Mouse (Mus musculus) right cerebral cortex, adult 18-20 months (tissue): ENCODE data around the gene Rnf31.
A peak's percentile ranks its signal among the peaks of the same experiment; 100 is the strongest.

Source experiments
- DNase-seq: peaks from one replicate; pipeline ENCODE4 v3.0.0; 2022; ENCODE audit warnings: mixed read lengths

Gene Rnf31

DNA sequence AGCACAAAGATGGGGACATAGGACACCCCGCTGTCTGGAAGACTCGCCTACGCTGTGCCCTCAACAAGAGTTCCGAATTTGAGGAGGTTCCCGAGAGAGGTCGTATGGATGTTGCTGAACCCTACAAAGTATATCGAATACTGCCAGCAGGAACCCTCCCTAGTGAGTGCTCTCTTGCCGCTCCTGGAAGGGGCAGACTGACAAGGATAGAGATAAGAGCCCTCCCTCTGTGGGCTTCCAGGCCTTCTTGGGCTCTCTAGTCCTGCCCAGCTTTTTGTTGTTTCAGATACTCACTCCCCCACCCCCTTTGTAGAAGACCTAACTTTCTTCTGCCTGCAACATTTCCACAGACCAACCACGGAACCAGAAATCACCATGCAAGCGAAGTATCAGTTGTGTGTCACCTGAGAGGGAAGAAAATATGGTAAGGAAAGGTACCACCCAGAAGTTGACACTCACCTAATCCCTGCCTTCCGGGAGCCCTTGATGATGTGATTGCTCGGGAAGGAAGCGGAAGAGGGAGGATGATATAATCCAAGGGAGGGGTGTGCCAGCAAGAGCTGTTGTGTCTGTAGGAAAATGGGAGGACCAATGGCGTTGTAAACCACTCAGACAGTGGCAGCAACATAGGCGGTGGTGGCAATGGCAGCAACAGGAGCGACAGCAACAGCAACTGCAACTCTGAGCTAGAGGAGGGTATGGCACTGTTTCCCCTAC, 14.4 kb downstream of the Rnf31 start:
- DNase-seq = no peak

DNA sequence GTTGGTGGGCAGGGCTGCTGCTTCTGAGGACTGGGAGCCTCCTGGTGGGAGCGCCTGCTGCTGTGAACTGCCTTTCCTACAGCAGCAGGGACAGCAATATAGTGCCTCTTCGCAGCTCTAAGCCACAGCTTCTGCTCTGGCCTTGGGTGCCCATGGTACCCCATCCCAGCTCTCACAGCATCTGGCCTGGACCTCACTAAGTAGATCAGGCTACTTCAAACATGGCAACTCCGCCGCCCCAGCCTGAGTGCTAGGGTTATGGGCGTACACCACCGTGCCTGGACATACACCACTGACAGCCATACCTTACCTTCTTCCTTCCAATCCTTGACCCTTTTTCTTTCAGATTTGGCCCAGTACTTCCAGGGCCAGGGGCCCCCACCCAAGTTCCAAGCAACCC, 16.8 kb downstream of the Rnf31 start:
- DNase-seq = no peak

DNA sequence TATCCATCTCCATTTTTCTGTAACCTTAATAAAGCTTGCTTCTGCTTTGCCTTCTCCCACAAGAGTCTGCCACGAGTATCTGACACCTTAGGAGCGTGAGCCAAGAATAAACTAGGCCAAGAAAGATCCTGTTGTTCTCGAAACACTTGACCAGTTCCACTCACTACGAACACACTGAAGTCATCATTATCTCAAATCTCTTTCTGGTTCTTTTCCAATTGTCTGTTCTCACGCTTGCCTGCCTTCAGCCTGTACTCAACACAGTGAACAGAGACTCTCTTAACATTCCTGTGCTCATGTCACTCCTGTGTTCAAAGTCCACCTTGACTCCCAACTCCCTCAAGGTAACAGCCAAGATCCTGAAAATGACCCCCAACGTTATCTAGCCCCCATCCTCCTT, 21.8 kb downstream of the Rnf31 start:
- DNase-seq = no peak

DNA sequence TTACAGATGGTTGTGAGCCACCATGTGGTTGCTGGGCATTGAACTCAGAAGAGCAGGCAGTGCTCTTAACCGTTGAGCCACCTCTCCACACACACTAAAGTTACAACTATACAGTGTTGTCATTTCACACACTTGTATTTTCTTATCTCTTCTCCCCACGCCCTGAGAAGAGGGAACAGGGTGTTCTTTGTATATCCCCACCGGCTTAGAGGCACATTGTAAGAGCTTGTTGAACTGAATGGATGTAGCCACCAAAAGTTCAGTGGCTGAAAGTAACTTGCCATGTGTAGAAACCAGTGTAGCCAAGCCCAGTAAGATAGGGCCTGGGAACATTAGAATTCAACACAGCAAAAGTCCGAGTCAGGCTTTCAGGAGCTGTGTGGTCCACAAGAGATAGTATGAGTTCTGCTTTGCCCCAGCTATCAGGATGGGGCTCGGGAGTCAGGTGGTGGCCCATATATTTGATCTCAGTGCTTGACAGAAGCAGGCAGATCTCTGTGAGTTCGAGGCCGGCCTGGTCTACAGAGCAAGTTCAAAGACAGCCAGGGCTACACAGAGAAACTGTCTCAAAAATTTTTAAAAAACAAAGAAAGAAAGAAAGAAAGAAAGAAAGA, 23.2 kb downstream of the Rnf31 start:
- DNase-seq = no peak

DNA sequence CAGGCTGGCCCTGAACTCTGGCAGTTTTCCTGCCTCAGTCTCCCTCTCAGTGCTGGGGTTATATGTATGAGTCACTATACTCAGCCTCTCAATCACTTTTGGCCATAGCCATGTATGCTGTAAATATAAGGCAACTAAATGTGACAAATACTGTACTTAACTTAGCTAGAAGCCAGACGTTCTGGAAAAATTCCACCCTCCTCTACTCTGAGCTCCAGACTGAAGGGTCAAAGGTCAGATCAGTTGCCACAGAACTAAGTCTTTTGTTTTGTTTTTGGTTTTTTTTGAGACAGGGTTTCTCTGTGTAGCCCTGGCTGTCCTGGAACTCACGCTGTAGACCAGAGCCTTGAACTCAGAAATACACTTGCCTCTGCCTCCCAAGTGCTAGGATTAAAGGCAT, 24.4 kb downstream of the Rnf31 start:
- DNase-seq = no peak

DNA sequence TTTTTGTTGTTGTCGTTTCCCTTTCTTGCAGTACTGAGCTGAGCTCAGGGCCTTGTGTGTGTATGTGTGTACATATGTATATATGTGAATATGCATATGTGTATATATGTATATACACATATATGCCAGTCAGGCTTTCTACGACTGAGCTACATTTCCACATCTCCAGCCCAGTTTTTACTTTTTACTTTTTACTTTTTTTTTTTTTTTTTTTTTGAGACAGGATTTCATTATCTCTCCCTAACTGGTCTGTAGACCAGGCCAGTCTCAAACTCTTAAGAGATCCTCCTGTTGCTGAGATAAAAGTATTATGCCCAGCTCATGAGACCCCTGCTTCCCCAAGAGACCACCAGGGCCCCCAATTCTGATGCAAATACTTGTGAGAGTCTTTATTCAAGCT, 25.3 kb downstream of the Rnf31 start:
- no peak for DNase-seq

DNA sequence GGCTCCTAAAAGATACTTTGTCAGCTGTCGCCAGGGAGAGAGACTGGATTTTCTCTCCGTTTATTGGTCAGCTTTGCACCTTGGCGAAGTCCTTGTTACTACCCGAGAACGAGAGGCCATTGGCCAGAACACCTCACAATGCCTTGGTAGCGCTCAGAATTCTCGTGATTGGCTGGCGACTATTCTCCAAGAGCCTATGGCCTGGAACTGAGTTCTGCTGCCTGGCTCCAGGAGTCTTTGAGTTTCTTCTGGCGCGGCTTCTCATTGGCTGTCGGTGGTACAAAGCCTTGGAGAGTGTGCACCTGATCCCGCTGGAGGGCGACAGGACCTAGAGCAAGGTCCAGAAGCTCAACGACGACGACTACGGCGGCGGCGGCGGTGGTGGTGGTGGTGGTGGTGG, 26.3 kb downstream of the Rnf31 start, which contains the start of gene Rec8:
Gene Rec8 (plus strand): TSS at position 216 of the 400 bp plus-strand sequence.
- DNase-seq = no peak

DNA sequence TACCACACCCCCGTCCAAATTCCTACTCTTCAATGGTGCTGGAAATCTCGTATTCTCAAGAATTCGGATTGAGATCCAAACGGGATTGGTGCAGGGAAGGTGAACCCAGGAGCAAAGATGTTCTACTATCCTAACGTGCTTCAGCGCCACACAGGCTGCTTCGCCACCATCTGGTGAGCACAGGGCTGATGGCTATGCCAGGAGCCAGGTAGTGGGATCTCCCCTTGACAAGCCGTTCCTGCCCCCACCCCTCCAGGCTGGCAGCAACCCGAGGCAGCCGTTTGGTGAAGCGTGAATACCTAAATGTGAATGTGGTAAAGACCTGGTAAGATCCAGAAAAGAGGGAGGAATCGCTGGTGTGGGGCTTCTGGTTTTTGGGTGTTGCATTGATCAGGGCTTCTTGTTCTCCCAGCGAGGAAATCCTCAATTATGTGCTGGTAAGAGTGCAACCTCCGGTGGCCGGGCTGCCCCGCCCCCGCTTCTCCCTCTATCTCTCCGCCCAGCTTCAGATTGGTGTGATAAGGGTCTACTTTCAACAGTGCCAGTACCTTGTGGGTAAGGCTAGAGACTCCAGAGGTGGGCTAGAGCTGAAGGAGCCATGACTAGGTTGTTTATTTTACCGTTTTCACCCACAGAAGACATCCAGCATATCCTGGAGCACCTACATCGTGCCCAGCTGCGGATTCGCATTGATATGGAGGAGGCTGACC, 27.1 kb downstream of the Rnf31 start:
- DNase-seq = no peak

DNA sequence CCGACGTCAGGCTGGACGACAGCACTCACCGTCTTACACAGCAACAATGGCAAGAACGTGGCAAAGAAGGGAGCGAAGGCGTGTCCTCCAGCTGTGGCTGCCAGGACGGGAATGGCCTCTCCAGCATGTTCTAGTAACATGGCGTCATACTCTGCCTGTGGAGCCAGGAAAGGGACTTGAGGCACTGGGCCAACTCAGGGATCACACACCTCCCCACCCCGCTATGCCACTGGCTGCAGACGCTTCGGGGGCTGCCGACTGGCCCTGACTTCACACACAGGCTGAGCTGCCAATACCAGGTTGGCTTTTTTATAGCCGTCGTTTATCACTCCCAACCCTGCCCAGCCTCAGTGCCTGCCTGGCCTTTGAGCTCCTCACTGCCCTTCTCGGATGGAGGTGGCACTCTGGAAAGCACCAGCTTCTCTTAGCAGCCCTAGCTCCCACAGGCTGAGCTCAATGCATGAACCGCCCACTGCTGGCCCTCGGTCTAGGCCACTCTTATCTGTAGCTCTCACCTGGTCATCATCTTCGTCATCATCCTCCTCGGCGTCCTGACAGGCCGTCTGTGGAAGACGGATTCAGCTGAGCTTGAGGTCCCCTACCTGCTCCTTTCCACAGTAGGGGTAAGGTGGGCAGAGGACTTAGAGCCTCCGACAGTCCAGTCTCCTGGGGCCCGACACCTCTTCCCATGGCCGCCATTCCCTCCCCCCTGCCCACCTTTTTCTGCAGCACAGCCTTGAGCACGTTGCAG, 36.7 kb downstream of the Rnf31 start:
- no peak for DNase-seq

DNA sequence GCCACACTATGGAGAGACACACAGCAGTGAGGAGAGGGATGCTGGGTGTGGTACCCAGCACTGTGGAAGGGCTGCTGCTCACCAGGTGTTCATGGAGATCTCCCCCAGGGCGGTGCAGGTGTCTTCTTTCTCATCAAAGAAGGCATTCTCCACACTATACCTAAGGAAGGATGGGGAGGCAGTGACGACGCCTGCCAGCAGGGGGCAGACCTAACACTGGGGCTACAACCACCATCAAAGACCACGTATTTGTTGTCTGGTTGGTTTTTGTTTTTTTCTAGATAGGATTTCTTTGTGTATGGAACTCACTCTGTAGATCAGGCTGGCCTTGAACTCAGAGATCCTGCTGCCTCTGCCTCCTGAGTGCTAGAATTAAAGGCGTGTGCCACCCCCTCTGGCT, 37.8 kb downstream of the Rnf31 start:
- no peak for DNase-seq

DNA sequence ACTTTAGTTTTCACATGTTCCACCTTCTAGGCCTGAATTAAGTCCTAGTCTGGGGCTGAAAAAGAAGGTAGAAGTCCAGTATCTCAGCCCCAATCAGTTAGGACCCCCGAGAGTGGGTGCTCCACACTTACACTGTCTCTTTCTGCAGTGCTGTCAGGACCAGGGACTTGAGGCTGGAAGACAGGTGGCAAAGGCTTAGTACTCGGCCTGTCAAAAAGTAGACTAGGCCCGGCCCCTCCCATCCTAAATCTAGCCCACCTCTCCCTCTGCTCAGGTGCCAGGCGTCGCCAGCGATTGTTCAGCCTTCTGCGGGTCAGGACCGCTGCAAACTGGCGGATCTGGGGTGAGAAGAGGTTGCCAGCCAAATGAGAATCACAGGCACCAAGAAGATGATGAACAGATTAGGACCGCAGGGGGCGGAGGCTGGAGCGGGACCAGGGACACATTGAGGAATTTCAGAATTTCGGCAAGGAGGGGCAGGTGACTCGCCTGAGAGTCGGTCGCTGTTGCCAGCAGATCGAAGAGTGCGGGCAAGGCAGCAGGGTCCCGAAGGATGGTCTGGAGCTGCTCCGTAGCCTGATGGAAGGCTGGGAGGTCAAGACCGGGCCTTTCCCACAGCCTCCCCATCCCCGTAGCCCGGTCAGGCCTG, 43.5 kb downstream of the Rnf31 start:
- DNase-seq = peak; percentile 25

DNA sequence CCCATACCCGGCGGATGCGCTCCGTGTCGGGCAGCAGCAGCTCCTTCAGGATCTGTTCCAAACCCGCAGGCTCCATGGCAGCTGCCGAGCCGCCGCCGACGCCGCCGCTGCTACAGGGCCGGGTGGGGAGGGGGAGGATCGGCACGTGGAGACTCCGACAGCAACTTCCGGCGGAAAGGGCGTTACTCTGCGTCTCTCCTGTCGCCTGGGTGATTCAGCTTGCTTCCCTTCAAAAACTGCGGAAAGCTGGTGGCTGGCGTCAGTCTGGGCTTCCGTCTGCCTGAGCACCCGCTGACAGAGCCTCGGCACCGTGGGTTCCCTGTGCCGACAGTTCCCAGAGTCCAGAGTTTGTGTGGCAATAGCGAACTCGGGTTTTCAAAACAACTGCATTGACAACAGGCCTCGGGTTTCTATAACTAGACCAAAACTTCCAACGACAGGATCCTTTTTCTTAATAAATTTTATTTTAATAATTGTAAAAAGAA, 44.1 kb downstream of the Rnf31 start, which contains the start of gene Ipo4:
Gene Ipo4 (minus strand): TSS at position 435 of the 485 bp plus-strand sequence.
- peak; percentile 91 for DNase-seq

DNA sequence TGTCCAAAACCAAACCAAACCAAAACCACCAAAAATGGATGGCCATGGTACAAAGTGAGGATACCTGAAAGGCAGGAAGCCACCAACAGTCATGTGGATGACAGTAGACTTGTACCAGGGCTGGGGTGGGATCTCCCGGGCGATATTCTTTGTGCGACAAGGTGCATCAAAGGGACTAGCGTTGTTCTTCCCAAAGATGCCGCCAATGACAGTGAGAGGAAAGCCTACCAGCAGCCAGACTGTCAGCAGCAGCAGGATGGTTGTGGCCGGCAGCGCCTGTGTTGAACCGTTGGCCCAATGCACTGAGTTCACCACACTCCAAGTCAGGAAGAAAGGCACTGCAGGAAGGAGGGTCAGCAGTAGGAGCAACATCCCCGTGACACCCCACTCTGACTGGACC, 46.3 kb downstream of the Rnf31 start, which contains the start of gene Gm49378:
Gene Gm49378 (minus strand): TSS at position 101 of the 400 bp plus-strand sequence.
- no peak for DNase-seq

DNA sequence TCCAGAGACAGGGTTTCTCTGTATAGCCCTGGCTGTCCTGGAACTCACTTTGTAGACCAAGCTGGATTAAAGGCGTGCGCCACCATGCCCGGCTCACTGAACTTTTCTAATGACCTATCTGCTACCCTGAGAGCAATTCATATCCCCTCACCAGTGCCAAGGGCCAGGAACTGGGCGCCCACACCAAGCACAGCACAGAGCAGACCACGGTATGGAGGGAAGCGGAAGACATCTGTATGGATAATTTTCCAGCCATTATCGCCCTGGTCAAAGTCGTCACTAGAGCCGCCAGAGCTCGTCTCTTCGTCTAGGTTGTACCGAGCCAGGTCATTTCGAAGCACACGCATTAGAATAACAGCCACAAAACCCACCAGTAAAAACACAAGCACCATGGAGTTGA, 49.3 kb downstream of the Rnf31 start:
- no peak for DNase-seq

DNA sequence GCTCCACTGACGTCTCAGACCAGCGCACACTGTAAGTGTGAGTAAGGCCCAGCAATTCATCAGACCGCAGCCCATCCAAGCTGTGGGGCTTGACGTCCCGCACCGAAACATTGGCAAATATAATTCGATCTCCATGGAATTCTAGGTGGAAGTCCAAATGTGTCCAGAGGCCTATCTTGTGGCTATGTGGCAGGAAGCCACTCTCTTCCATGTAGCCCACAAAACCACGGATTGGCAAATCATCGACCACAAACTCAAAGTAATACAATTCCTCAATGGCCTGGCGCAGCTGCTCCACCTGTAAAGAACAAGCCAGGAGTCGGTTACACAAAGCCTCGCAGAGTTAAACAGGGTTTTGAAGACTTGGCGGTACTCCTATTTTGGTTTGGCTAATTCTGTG, 49.8 kb downstream of the Rnf31 start:
- no peak for DNase-seq

DNA sequence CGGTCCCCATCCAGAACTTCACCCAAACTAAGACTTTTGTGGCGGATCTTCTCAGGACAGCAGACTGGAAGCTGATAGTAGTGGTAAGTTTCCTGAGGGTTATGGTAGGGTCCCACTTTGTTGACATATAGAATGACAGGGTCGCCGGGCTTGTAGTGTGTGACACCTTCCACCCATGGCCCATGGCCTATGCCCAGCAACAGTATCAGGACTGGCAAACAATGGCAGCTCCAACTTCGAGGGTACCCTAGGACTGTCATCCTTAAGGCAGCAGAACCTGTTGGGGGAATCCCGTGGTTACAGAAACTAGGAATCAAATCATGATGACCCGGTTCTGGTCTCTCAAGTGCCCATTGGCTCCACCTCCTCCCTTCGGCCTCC, 51.2 kb downstream of the Rnf31 start:
- DNase-seq = no peak

DNA sequence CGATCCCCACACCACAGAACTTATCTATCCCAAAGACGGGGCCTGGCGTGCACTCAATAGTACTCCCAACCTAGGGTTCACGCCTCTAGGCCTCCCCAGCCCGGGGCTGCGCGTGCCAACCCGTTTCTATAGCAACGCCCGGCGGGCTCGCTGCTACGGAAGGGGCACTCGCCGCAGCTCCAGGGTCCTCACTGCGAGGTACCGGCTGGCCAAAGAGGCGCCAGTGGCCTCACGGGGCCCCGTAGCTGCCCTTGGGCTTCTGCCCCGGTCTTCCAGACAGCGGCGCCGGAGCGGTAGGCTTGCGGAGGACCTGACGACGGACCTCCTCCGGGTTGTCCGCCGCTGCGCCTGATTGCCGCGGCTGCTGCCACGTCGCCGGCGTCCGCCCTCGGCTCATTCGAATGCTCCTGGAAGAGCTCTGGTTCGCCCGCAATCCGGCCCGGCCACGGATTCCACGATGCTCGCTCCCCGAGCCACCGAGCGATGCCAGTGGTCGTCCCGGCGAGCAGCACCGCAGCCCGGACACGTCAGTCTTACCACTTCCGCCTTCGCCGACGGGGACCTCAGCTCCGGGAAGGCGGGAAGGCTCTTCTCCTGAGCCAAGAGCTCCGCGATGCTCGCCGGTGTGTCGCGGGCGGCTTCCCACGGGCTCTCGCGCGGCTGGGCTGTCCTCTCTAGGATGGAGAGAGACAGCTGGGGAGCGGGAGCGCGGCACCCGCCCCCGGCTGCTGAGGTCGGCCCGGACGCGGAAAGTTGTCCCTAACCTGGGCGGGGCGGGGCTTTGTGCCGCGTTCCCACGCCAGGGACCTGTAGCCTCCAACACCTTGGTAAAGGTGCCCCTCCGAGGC, 51.8 kb downstream of the Rnf31 start, which contains the start of gene Tm9sf1:
Gene Tm9sf1 (minus strand): TSS at position 747 of the 848 bp plus-strand sequence.
- DNase-seq = peak; percentile 86

DNA sequence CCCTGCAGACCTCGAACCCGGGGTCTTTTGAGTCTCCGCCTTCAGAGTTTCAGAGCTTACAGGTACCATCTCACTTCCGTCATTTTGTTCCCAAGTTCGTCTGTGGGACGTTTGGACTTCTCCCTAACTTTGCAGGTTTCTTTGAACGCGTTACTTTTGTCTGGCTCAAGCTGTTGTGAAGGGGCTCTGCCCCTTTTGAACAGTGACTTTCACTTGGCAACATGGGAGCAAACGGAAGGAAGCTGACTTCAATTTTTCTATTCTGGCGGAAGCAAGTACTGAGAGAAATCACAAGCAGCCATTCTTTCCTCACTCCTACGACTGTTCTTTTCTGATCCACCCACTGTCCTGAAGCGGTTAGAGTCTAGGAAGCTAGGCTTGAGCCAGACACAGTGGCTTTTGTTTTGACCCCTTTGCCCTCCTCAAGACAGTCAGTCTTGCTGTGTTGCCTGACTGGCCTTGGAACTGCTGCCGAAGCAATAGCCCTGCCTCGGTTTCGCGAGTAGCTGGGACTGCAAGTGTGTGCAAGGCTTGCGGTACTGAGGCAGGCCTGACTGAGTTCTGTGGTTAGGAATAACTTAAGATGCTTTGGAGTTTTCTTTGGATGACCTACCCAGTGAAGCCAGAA, 52.9 kb downstream of the Rnf31 start:
- DNase-seq = no peak

DNA sequence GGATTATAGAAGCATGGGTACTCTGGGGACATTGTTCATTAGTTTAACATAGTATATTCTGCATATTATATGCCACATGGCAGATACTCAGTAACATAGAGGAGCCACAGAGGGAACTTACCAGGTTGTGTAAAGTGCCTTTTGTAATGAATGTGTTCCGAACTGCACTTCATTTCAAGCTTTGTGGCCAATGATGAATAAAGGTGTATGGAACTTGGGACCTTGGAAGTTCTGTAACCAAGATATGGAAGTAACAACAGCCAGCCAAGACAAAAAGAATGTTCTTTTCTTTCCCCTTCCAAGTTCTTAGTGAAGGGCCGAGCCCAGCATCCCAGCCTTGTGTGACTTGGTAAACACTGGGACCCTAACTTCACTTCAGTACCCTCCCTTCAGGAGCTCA, 58.4 kb downstream of the Rnf31 start, which contains the start of gene Tssk4:
Gene Tssk4 (plus strand): TSS at position 301 of the 400 bp plus-strand sequence.
- DNase-seq = no peak

DNA sequence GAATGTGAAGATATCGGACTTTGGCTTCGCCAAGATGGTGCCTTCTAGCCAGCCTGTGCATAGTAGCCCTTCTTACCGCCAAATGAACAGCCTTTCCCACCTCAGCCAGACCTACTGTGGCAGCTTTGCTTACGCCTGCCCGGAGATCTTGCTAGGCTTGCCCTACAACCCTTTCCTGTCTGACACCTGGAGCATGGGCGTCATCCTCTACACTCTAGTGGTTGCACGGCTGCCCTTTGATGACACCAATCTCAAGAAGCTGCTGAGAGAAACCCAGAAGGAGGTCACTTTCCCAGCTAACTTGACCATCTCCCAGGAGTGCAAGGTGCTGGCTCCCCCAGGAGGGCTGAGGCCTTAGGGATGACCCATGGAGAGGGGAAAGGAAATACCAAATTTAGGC, 60.0 kb downstream of the Rnf31 start:
- no peak for DNase-seq
